Mouse (Mus musculus) forebrain, embryonic 16.5 days (tissue): ENCODE measurements around the gene Rpp14. TPM values are rescaled to one million over a fixed set of nuclear protein-coding genes. Genes with fewer than 3 reads are reported as not detected.

ENCODE experiments used
- ATAC-seq: fragments of 200-750 bp; cut with Nextera tagmentation; 2 replicates; pipeline ENCODE4 v1.8.0; 2017; ENCODE audit warnings: mild to moderate bottlenecking, moderate library complexity
- H3K27ac ChIP-seq: fragments of 300-500 bp; sonication (generic); 2 replicates; pipeline ENCODE4 v1.5.1; 2014; ENCODE audit warnings: low read length, control low read depth
- H3K27me3 ChIP-seq: fragments of 300-500 bp; sonication (generic); replicated peaks from 2 replicates; pipeline ENCODE4 v1.6.1; 2014; ENCODE audit warnings: low read length; ENCODE audit not compliant: control insufficient read depth, insufficient read depth
- H3K36me3 ChIP-seq: fragments of 300-500 bp; sonication (generic); 2 replicates; pipeline ENCODE4 v1.6.1; 2014; ENCODE audit not compliant: control insufficient read depth, insufficient read depth
- H3K4me1 ChIP-seq: fragments of 300-500 bp; sonication (generic); replicated peaks from 2 replicates; pipeline ENCODE4 v1.6.1; 2014; ENCODE audit warnings: low read length; ENCODE audit not compliant: control insufficient read depth, insufficient read depth
- H3K4me2 ChIP-seq: fragments of 300-500 bp; sonication (generic); 2 replicates; pipeline ENCODE4 v1.6.1; 2014; ENCODE audit warnings: mild to moderate bottlenecking, low read length, control low read depth
- H3K4me3 ChIP-seq: fragments of 300-500 bp; sonication (generic); replicated peaks from 2 replicates; pipeline ENCODE4 v1.5.1; 2014; ENCODE audit warnings: mild to moderate bottlenecking, low read length, control low read depth
- H3K9ac ChIP-seq: fragments of 300-500 bp; sonication (generic); replicated peaks from 2 replicates; pipeline ENCODE4 v1.6.1; 2014; ENCODE audit warnings: low read depth, low read length, control low read depth
- H3K9me3 ChIP-seq: fragments of 300-500 bp; sonication (generic); 2 replicates; pipeline ENCODE4 v1.6.1; 2016; ENCODE audit warnings: low read length; ENCODE audit not compliant: control insufficient read depth
- whole genome bisulfite sequencing: fragments of 180-500 bp; shearing (Covaris S2); extraction: QIAGEN DNeasy Blood & Tissue Kit; methylation state at CpG from one replicate; pipeline ENCODE4 v1.1.7; 2014; 5-methylcytosine and 5-hydroxymethylcytosine counted together
- polyA plus RNA-seq: library from polyadenylated mRNA; unstranded; fragments of >200 nt; fragmentation: Nextera tagmentation; extraction: Ambion mirVana; gene quantifications from 2 replicates; pipeline ENCODE4 v1.2.1, GENCODE M21; 2015

The Rpp14 gene
- polyA plus RNA-seq, 1 experiment from 2014 or later = 59.5 TPM

GRCm38 (mm10) chr14:8089016-8089415, 8.8 kb downstream of the Rpp14 start:
- 0 out of 2 replicates have a peak, but pooled peaks cover 3% of the 10 kb centered on the region for H3K4me1 ChIP-seq
- H3K27ac ChIP-seq = no peak overlapping the region
- no peak overlapping the region for H3K4me2 ChIP-seq
- ATAC-seq = no peak
- WGBS = 91% methylated on average over 2 of the region's 2 CpGs
- H3K36me3 ChIP-seq = peaks cover 25% of the 10 kb centered on the region
- H3K9me3 ChIP-seq = no peaks in the 10 kb centered on the region
- no peak overlapping the region for H3K9ac ChIP-seq
- H3K4me3 ChIP-seq = no peak overlapping the region
- H3K27me3 ChIP-seq = no peaks in the 10 kb centered on the region

- Histone ChIP-seq H3K4me3 (no peak overlapping the region), H3K27ac (no peak overlapping the region), H3K9ac (no peak overlapping the region), H3K36me3 (peaks cover 17% of the 10 kb centered on the region; the same call in 1 of the 2 replicates), H3K4me1 (peaks cover 6% of the 10 kb centered on the region; the same call in 1 of the 2 replicates), H3K9me3 (no peaks in the 10 kb centered on the region), H3K4me2 (no peak overlapping the region), H3K27me3 (no peaks in the 10 kb centered on the region)
- WGBS = 98% methylated on average over 2 of the region's 2 CpGs
- ATAC-seq = peak; percentile 29; the same call in 1 of the 2 replicates
Measured at GRCm38 (mm10) chr14:8092573-8092972, 12.4 kb downstream of the Rpp14 start.

DNA sequence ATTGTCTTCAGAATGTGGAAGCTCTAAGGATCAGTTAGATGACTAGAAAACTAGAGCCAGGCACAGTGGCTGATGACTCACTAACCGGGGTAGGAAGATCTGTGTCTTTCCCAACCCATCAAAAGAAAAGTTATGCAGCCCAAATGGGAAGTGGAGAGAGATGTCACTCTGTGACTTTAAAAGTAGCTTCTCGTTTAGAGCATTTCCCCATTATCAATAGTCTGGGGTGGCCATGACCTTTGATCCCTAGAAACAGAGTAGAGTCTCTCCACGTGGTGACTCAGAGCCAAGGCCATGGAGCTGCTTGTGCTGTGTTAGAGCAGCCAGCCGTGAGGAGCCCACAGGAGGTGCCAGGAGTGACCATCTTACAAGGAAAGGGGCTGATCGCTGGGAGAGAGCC, 13.3 kb downstream of the Rpp14 start:
- peak; percentile 27 for ATAC-seq
- Histone ChIP-seq H3K4me1 (peaks cover 6% of the 10 kb centered on the region; the same call in 1 of the 2 replicates), H3K4me2 (no peak overlapping the region), H3K27me3 (no peaks in the 10 kb centered on the region), H3K9ac (no peak overlapping the region), H3K36me3 (peaks cover 17% of the 10 kb centered on the region; the same call in 1 of the 2 replicates), H3K27ac (no peak overlapping the region), H3K4me3 (no peak overlapping the region), H3K9me3 (no peaks in the 10 kb centered on the region)
- 34% methylated on average over 5 of the region's 5 CpGs for WGBS

DNA sequence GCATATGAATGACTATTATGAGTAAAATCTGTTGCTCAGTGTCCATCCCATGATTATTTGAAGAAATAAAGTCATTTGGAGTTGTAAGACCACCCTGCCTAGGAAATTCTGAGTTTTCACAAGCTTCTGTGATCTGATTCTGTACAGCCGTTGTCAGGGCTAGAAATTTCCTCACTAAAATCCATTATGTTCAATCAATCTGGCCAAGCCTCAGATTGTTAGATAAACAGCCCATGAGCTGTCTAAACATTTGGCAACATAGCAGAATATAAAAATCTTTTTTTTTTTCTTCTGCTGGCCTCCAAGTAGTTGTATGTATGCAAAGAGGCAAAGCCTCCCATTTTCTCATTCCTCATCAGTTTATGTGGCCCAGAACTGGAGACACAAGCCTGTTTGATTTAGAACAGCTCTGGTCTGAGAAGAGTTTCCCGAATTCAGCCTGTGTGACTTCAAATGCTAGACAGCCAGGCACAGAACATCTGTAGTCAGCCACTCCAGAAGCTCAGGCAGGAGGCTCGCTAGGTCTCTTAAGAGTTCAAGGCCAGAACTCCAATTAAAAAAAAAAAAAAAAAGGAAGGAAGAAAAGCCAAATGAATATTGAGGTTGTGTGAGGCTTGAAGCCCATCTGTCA, 14.9 kb downstream of the Rpp14 start:
- Histone ChIP-seq H3K36me3 (peaks cover 8% of the 10 kb centered on the region; the same call in 1 of the 2 replicates), H3K27me3 (no peaks in the 10 kb centered on the region), H3K4me2 (no peak overlapping the region), H3K27ac (no peak overlapping the region), H3K9ac (no peak overlapping the region), H3K4me3 (no peak overlapping the region), H3K4me1 (peaks cover 17% of the 10 kb centered on the region), H3K9me3 (no peaks in the 10 kb centered on the region)
- no peak for ATAC-seq
- 53% methylated on average over 3 of the region's 3 CpGs for WGBS

DNA sequence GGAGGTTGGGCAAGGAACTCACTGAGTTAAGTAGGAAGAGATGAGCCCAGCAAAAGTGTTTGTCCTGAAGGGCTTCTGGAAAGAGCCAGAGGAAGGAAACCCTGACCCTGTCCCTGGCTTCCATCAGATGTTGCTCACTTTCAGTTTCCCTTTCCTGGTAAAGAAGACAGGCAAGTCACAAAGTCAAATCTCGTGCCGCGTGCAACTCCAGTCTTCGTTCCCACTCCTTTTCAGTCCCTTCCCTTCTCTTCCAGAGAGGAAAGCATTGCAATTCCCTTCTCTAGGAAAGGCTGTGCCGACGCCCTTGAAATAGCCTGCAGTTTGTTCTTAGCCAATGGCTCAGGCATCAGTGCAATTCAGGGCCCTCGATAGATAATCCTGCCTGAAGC, 15.4 kb downstream of the Rpp14 start:
- no peak overlapping the region for H3K9ac ChIP-seq
- H3K4me2 ChIP-seq = no peak overlapping the region
- no peak for ATAC-seq
- H3K9me3 ChIP-seq = no peaks in the 10 kb centered on the region
- H3K4me3 ChIP-seq = no peak overlapping the region
- peaks cover 18% of the 10 kb centered on the region for H3K4me1 ChIP-seq
- H3K36me3 ChIP-seq = peaks cover 3% of the 10 kb centered on the region; the same call in 1 of the 2 replicates
- no peaks in the 10 kb centered on the region for H3K27me3 ChIP-seq
- WGBS = 80% methylated on average over 7 of the region's 7 CpGs
- no peak overlapping the region for H3K27ac ChIP-seq

- peak; percentile 96 for ATAC-seq
- WGBS = under 1% methylated on average over 60 of the region's 89 CpGs
- peaks cover 23% of the 10 kb centered on the region for H3K4me1 ChIP-seq
Measured at GRCm38 (mm10) chr14:8097978-8098686, 18.0 kb downstream of the Rpp14 start, which contains the start of gene Pxk. Gene Pxk (plus strand): TSS chr14:8098211.

DNA sequence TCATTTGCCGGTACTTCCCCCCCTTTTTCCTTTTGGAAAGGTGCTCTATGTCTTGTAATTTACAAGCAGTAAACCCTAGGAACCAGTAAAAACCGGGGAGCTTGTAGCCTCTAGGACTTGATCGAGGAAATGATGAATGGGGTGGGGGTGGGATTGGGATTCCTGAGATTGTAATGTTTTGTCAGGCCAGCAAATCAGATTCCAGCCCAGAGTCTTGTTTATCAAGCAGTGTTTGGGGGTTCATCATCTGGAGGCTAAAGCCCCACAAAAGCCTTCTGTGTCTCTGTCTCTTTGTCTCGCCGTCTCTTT, 18.5 kb downstream of the Rpp14 start:
- no peaks in the 10 kb centered on the region for H3K36me3 ChIP-seq
- peak overlapping the region; percentile 48 for H3K4me2 ChIP-seq
- H3K4me3 ChIP-seq = peak overlapping the region; percentile 69
- H3K27me3 ChIP-seq = no peaks in the 10 kb centered on the region
- H3K27ac ChIP-seq = peak overlapping the region; percentile 42; the same call in 1 of the 2 replicates
- WGBS = 2% methylated on average over 5 of the region's 5 CpGs
- no peaks in the 10 kb centered on the region for H3K9me3 ChIP-seq
- peak overlapping the region; percentile 78 for H3K9ac ChIP-seq
- peak; percentile 19; the same call in 1 of the 2 replicates for ATAC-seq
- peaks cover 25% of the 10 kb centered on the region for H3K4me1 ChIP-seq

More at GRCm38 (mm10) chr14:8097978-8098686, 18.0 kb downstream of the Rpp14 start, which contains the start of gene Pxk:
- H3K36me3 ChIP-seq = no peaks in the 10 kb centered on the region
- no peaks in the 10 kb centered on the region for H3K9me3 ChIP-seq
- H3K4me2 ChIP-seq = peak within 1 kb of the TSS; percentile 48
- peak within 1 kb of the TSS; percentile 69 for H3K4me3 ChIP-seq
- H3K27ac ChIP-seq = peak within 1 kb of the TSS; percentile 42; the same call in 1 of the 2 replicates
- no peaks in the 10 kb centered on the region for H3K27me3 ChIP-seq
- peak within 1 kb of the TSS; percentile 78 for H3K9ac ChIP-seq

GRCm38 (mm10) chr14:8099561-8100021, 19.4 kb downstream of the Rpp14 start:
- Histone ChIP-seq H3K36me3 (no peaks in the 10 kb centered on the region), H3K4me1 (peaks cover 24% of the 10 kb centered on the region), H3K27me3 (no peaks in the 10 kb centered on the region), H3K9me3 (no peaks in the 10 kb centered on the region), H3K27ac (no peak overlapping the region), H3K9ac (no peak overlapping the region), H3K4me3 (peak overlapping the region; percentile 10), H3K4me2 (peak overlapping the region; percentile 48)
- ATAC-seq = no peak
- 73% methylated on average over 10 of the region's 10 CpGs for WGBS

DNA sequence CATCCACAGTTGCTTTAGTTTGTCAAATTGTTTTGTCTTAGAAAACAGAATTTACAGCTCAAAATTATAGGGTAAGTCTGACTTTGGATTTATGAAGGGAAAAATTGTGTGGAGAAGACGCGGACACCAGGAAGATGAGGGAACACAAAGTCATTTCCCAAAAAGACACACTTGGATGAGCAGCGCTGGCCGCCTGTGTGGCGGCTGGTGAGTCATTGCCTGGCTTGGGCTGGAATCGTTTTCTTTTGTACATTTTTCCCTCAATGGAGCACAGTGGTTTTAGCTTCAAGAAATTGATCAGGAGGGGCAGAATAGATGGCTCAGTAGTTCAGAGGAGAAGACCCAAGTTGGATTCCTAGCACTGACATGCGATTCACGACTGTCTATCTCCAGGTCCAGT, 21.7 kb downstream of the Rpp14 start:
- Histone ChIP-seq H3K4me3 (no peak overlapping the region), H3K9me3 (no peaks in the 10 kb centered on the region), H3K9ac (no peak overlapping the region), H3K27ac (no peak overlapping the region), H3K4me1 (peaks cover 24% of the 10 kb centered on the region), H3K36me3 (no peaks in the 10 kb centered on the region), H3K27me3 (no peaks in the 10 kb centered on the region), H3K4me2 (no peak overlapping the region)
- WGBS = 82% methylated on average over 8 of the region's 8 CpGs
- no peak for ATAC-seq
